Mouse (Mus musculus) lung, postnatal 25 days (tissue): Measurements from ENCODE around the gene 4933405L10Rik.
A peak's percentile ranks its signal among the peaks of the same experiment; 100 is the strongest.

ENCODE experiments used
- DNase-seq: peaks from one replicate; pipeline ENCODE4 v3.0.0; 2022; ENCODE audit warnings: low spot score

4933405L10Rik gene

DNA sequence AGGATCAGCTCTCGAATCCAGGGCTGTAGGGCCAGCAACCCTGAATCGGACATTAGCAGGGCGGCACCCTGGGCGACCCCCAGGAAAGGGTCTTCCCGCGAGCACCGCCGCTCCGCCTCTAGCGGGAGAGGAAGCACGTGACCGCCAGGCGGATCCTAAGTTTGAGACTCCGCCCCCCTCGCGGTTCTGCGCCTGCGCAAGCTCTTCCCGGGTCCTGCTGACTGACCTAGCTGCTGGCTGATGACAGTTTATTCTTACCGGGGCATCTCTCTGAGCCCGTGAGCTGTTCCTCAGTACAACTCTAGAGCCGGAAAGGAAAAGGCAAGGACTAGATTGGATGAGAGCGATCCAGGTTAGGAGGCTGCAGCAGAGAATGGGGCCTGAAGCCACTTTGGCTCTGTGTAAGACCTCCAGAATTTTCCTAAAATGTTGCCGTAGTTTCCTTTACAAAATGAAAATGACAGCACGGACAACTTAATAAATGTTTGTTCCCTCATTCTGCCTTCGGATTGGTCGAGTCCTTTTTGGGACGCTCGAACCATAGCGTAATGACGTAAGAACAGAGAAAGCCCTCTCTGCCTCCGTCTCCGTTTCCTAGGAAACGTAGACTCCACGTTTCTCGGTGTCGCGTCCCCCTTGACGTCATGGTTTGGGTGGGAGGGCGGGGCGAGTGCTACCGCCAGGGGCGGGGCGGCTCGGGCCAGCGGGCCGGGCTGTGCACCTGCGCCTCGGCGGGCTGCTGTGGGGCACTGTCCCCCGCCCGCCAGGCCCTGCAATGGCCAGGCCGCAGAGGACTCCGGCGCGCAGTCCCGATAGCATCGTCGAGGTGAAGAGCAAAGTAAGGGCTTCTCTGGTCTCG is 6.3 kb upstream of the 4933405L10Rik start, which contains the start of the genes Acd and Pard6a:
TSS of gene Acd (minus strand) at position 137 of the 859 bp plus-strand sequence.
TSS of gene Pard6a (plus strand) at position 183 of the 859 bp plus-strand sequence.
- peak; percentile 94 for DNase-seq

DNA sequence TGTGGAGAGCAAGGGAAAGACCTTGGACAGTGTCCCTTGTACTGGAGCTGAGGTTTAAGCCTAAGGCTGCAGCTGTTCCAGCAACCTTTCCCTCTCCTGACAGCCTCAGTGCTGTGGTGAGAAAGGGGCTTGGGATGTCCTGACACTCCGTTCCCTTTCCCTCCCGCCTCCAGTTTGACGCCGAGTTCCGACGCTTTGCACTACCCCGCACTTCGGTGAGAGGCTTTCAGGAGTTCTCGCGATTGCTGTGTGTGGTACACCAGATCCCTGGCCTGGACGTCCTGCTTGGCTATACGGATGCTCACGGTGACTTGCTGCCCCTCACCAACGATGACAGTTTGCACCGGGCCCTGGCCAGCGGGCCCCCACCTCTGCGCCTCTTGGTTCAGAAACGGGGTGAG is 5.5 kb upstream of the 4933405L10Rik start:
- no peak for DNase-seq

DNA sequence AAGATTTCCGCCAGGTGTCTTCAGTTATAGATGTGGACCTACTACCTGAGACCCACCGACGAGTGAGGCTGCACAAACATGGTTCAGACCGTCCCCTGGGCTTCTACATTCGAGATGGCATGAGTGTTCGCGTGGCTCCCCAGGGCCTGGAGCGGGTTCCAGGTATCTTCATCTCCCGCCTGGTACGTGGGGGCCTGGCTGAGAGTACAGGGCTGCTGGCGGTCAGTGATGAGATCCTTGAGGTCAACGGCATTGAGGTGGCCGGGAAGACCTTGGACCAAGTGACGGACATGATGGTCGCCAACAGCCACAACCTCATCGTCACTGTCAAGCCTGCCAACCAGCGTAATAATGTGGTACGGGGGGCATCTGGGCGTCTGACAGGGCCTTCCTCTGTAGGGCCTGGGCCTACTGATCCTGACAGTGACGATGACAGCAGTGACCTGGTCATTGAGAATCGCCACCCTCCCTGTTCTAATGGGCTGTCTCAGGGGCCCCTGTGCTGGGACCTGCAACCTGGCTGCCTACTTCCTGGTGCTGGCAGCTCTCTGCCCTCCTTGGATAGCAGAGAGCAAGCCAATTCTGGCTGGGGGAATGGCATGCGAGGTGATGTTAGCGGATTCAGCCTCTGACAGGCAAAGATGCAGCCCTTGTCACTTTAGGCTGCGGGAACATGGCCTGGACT is 4.6 kb upstream of the 4933405L10Rik start:
- DNase-seq = no peak

DNA sequence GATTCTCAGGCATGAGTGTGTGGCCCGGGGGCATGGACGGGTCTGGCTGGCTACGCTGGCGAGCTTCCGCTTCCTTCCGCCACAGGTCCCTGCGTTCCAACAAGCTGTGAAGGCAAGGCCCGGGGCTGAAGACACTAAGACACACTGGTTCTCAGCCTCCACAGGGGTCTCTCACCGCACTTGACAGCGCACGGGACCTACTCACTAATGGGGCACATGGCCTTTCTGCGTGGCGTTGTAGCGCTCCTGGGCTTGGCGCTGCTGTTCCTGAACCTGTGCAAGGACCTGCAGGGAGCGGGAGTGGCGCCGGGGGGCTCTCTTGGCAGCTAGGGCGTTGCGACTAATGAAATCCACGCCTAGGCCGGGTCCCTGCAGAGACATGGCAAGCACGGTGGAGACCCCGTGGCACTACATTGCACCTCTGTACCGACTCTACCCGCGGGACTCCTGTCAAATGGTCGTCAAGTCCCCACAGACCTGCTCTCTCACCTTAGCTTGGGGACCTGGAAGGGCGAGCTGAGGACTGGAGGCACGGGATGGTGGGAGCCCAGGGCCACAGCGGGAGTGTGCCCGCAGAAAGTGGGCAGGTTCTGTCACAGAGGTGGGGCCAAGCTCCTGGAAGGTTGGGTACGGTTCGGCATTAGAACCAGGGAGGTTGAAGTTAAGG is 3.2 kb upstream of the 4933405L10Rik start:
- DNase-seq = no peak

DNA sequence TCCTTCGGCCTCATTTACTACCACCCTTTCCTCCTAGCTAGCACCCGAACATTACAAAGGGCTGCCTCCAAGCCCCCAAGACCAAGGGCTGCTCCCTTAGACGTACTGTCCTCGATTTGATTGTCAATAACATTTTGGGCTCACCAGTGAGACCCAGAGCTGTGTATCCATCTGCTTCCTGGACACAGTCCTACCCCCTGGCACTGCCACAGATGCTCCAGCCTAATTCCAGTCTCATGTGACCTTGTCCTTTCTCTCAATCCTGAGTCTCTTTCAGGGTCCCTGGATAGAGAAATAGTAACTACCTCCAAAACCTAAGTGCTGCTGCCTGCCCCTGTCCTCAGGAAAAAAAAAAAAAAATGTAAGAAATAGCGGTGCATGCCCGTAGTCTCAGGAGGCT is 2.5 kb upstream of the 4933405L10Rik start:
- DNase-seq = no peak

DNA sequence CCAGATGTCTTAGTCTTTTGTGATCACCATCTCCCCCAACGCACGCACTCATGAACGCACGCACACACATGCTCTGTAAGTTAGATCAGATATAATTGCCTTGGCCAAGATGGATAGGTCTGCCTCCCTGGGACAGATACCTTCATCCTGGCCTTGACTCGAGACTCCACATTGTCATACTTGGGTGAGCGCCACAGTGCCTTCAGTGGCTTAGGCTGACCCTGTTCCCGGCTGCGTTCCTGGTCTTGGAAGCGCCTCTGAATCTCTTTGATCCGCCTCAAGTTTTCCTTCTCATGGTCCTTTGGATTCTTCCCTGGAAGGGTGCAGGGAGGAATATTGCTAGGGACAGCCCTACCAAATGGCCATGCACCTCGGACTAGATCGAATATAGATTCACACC is 1.0 kb upstream of the 4933405L10Rik start:
- DNase-seq = no peak

DNA sequence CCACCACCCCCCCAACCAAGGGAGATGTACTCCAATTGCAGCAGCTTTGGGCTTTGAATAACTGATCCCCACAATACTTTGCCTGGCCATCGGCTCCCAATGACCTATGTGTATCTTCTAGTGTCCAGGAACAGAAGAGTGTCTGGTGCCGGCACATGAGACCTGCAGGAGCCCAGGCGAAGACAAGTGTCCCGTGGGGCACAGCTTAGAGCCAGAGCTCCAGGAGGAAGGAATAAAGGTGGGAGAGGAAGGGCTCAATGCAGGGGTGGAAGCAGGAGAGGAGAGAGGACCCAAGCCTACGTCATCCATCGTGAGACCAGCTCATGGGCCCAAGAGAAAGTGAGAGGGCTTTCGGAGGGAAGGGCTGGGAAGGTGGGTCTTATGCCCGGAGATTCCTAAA is 1.2 kb downstream of the 4933405L10Rik start:
- no peak for DNase-seq

DNA sequence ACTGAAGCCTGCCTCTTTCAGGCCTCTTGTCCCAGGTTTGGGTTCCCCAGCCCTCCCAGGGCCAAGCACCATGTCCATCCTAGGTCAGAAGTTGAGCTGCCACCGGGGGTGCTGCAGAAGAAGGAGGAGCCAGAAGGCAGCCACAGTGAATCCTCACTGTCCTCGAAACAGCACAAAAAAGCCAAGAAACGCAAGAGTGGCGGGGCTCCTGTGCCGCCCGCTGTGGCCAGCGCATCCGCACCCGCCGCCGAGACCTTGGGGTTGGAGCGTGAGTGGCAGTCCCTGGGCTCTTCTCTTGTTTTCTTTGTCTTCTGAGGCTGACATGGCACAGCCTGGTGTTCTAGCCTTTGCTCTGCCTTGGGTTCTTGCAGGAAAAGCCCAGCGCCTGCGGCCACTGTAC is 1.9 kb downstream of the 4933405L10Rik start:
- DNase-seq = no peak

DNA sequence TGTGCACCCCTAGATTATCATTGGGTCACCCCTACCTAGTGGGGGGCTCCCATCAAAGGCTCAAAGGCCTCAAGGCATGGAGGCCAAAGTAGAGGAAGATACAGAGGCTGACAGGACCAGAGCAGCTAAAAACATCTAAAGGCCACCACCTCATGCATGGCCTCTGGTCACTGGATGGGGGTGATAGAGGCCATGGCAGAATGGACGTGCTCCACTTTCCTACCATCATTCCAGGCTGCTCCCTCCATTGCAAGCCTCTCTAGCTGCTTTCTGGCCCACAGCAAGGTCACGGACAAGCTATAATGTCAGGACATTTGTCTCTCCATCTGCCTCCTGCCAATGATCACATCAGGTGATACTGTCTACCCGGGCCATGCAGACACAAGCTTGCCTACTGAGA is 4.8 kb downstream of the 4933405L10Rik start:
- DNase-seq = no peak

DNA sequence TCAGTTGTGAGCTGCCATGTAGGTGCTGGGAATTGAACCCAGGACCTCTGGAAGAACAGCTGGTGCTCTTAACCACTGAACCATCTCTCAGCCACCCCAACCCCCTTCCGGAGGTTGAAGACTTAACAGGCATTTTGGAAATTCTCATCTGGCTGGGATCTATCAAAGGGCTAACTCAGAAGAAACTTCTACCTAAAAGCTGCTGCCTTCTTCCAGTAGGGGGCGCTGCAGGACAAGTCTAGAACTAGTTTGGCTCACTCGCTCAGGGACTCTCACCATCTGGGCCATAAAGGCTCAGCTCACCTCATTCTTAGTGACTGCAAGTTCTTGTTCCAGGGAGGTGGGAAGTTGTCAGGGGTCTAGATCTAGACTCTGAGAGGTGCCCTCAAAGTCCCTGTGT is 6.7 kb downstream of the 4933405L10Rik start:
- DNase-seq = peak; percentile 91

DNA sequence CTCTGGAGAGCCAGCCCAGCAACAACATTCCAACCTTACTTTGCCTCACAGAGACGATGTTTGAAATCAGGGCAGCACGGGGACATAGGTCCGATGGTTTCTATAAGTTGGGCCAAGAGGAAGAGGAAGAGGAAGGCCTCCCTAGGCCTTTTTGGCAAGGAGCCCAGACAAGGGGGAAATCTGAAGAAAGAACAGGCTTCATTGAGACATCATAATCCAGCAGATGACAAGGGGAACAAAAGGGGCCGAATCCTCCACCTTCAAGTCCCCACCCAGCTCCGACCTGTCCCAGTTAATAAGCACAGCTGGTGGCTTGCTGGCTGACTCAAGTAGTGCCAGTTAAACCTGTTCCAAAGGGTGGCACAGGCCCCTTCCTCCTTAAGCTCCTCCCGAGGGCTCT is 7.6 kb downstream of the 4933405L10Rik start:
- DNase-seq = no peak

DNA sequence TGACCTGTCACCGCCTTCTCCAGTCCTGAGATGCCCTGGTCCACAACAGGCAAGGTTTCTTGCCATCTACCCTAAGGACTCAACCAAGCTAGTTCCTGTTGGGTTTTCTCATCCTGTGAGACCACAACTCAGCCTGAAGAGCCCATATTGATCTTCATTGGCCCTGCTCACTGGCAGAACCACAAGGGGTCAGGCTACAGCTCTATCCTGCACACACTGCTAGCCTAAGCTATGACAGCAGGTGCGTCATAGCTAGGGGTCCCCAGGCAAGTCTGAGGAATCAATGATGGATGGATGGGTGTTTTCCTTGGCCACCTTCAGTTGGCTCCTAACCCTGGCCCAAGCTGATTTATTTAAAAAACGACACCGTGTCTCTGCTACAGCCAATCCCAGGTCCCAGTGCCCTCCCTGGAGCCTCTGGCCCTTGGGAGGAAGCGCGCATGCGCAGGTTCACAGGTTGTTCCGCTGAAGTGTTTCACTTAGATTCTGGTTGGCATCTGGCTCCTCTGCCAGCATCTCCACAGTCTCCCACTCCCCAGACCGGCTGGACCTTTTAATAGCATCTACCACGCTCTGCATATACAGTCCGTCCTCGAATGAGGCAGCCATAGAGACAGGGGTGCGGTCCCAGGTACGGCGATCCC is 9.0 kb downstream of the 4933405L10Rik start:
- DNase-seq = no peak

DNA sequence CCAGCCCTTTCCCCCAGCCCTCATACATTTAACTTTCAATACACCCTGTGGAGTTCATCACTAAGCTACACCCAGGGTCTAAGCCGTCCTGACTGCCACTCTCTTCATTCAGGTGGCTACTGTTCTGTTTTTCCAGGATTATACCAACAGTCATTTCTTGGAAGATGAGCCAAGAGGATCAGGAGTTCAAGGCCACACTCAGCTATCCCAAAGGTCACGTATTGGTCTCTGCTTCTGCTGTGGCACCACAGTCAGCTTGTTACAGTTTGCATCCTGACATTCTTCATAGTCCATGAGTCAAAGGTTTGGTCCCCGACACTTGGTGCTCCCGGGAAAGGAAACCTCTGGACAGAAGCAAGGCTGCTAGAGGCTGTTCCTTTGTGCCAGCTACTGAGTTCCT is 12.2 kb downstream of the 4933405L10Rik start:
- no peak for DNase-seq

DNA sequence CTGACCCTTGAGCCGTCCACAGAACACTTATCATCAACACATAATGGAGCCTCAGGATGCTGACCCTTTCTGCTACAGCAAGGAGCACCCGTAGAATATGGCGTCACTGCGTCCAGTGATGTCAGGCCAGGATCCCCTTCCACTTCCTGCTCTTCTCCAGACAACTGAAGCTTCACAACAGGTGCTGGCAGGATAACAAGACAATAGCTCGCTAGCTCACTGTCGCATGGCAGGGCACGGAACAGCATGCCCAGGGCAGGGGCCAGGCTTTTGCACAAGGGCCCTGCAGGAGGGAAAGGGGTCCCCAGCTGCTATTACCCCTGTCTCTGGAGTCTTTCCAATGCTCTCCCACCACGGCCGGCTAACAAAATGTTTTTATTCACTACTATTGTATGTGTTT is 15.4 kb downstream of the 4933405L10Rik start:
- no peak for DNase-seq

DNA sequence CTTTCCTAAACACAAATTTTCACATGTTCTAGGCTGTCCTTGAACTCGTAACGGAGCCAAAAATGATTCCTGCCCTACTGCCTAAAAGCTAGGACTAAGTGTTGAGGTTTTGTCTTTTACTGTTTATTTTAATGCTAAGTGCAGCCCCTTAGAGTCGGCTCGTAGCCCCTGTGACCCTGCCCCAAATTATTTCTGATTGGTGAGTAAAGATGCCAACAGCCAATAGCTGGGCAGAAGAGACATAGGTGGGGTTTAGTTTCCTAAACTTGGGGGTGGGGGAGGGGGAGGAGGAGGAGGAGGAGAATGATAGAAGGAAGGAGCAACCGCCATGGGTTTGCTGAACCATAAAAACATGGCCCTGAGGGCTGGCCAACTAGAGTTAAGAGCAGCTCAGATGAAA is 18.3 kb downstream of the 4933405L10Rik start:
- DNase-seq = no peak

DNA sequence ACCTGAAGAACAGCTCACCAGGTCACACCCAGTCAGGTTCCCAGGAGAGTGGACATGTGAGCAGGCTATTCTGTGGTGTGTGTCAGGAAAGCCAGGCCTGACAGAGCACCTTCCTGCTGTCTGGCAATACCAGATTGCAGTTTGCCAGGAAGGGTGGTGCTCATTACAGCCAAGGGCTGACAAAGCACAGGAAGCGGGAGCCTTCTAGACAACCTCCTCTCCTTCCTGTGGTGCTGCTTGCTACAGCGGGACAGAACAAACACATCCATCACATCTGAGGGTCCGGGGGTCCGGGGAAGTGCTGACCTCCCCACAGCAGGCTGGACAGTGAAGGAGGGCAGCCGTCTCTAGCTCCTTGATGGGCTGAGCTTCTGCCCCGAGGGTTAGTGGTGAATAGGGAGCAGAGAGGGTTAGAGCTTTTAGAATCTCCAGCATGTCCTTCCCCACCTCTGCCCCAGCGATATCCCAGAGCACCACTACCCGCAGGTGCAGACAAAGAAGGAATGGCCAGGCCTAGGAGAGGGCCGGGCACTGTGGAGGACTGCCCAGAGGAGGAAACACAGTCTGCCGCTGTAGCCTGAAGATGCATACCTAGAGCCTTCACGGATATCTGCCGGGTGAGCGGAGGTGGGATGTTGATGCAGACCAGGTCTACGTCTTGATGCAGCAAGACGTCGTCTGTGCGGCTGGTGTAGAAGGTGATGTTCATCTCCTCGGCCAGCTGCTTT is 20.1 kb downstream of the 4933405L10Rik start:
- DNase-seq = peak; percentile 82

DNA sequence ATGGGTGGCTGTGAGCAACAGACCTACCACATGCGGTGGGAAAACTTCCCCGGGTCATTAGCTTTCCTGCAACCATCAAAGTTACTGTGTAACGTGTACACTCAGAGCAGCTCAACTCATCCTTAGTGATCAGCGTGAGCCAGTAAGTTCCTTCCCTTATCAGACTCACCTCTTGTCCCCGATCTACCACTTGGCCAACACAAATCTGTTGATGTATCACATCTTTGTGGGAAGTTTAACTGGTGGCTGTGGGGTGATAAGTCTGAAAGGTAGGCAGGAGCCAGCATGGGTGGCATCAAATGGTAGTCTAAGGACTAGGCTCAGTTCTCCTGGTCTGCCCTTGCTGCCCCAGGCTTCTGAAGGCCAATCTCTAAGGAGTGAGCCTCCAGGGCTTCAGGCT is 24.7 kb downstream of the 4933405L10Rik start:
- no peak for DNase-seq

DNA sequence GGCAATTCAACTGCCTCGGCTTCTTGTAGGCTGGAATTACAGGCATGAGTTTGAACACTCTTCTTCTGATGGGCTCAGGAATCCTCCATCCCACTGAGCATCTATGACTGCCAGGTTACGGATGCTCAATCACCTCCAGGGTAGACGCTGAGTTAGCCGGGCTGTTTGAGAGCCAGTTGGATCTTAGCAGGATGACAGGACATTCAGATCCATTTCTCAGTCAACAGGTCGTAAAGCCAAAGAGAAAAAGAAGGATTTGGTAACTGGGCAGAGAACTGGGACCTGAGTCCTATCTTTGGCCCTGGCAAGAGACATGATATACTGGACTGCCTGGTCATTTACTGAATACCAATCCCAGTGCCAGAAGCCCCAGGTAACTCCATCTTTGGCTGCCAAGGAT is 31.8 kb downstream of the 4933405L10Rik start:
- DNase-seq = no peak

DNA sequence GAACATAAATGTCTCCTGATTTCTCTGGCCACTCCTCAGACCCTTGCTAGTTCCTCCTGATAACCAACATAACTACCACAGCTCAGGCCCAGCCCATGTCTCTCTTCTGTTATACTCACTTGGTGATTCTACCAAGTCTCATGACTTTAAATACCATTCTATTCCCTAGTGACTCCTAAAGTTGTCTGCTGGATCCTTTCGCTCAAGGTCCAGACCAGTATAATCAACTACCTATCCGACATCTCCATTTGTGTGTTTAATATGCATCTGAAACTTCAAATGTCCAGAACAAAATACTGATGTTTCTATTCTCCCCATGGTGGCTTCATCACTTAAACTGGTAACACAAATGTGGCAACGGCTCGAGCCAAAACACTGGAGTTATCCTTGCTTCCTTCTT is 35.8 kb downstream of the 4933405L10Rik start:
- no peak for DNase-seq

DNA sequence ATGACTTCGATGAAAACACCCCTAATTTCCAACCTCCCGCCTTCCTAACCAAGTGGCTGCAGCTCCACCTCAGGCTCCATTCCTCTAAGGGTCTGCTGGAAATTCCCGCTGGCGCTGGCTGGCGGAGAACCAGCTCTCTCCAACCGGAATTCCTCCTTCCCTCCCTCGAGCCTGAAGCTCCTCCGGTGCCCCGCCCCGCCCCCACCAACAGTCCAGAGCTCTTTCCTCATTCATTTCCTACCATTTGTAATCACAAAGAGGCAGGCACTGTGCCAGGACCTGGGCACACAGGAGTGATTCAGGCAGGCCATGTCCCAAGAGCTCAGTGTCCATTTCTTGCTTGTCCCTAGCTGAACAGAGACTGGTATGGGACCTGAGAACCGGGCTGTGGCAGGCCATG is 43.2 kb downstream of the 4933405L10Rik start:
- DNase-seq = peak; percentile 89

DNA sequence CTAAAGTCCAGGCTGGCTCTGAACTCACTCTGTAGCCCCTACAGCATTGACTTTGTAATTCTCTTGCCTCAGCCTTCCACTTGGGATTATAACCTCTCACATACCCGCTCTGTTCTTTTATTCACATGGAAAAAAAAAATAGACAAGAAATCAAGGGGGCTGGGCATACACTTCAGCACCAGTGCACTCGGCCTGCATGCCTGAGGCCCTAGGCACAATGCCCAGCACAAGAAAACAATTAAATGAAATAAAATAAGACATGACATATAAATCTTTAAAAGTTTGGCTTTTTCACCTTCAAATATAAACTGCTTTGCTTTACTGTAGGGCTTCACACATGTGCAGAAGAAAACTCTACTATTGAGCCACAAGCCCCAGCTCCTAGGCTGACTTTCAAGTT is 46.5 kb downstream of the 4933405L10Rik start:
- no peak for DNase-seq

DNA sequence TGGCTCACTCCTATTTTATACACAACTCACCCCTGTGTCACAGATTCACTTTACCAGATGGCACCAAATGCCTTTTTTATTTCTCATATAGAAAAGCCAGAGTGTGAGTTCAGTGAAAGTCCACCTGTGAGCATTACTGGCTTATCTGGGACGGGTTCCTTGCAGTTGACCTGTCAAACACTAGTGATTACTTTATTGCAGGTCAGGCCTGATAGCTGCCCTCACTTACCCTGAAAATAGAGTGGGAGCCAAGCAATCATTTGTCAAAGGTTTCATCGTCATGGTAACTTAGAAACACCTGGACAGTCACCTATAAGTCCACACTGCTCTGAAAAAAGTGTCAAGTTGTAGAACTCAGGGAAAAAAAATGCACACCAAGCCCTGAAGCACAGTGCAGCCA is 47.2 kb downstream of the 4933405L10Rik start:
- DNase-seq = no peak
